Mouse (Mus musculus) cerebellum, adult 11 months (tissue): Measurements from ENCODE around the gene Psma7.

Experiments used
- DNase-seq: peaks from one replicate; pipeline ENCODE4 v3.0.0; 2022

The Psma7 gene

GRCm38 (mm10) chr2:180042858-180043515, 754 bp upstream of the Psma7 start:
- DNase-seq = peak; percentile 60

GRCm38 (mm10) chr2:180041577-180042255, 517 bp downstream of the Psma7 start:
- DNase-seq = no peak

- DNase-seq = no peak
Observed at GRCm38 (mm10) chr2:180040406-180040805, 1.8 kb downstream of the Psma7 start.

- no peak for DNase-seq
Observed at GRCm38 (mm10) chr2:180034753-180035152, 7.5 kb downstream of the Psma7 start.

- DNase-seq = no peak
Observed at GRCm38 (mm10) chr2:180033956-180034355, 8.3 kb downstream of the Psma7 start.

- DNase-seq = no peak
Observed at GRCm38 (mm10) chr2:180032925-180033324, 9.3 kb downstream of the Psma7 start.

- DNase-seq = no peak
Observed at GRCm38 (mm10) chr2:180031270-180031669, 11.0 kb downstream of the Psma7 start.

DNA sequence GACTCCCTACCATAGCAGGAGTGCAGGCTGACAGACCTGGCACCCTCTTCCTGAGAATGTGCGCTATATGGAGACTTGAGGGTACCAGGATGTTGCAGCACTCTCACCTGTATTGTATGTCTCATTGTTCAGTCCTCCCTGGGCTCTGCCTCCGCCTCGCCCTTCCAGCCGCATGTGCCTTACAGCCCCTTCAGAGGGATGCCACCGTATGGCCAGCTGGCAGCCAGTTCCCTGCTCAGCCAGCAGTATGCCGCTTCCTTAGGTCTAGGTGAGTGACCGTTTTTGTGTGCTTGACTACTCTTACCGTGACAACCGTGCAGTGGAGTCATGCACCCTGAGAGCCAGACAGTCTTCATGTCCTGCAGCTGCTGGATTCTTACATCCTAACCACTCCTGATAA, 14.5 kb downstream of the Psma7 start:
- DNase-seq = no peak

DNA sequence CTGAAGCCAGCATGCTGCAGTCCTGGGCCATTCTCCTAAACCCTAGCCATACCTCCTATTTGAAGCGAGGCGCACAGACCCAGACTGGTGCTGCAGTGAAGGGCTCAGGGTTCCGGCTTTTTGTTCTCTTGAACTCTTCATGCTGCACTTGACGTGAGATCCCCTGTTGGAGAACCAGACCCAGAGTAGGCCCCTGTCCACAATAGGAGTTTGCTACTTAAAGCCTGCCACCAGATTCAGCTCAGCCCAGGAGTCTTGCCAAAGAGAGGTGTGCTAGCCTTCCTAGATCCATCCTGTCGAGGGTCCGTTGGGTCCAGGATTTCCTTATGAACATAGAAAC, 16.4 kb downstream of the Psma7 start:
- peak; percentile 24 for DNase-seq

GRCm38 (mm10) chr2:180025135-180025860, 16.9 kb downstream of the Psma7 start:
- peak; percentile 69 for DNase-seq

- peak; percentile 100 for DNase-seq
Observed at GRCm38 (mm10) chr2:180024401-180025098, 17.7 kb downstream of the Psma7 start, which contains the start of gene Lsm14b. Gene Lsm14b, plus strand, starts transcription at chr2:180024987.

GRCm38 (mm10) chr2:180022751-180023150, 19.5 kb downstream of the Psma7 start:
- DNase-seq = peak; percentile 21

- DNase-seq = peak; percentile 39
Observed at GRCm38 (mm10) chr2:180020919-180021318, 21.3 kb downstream of the Psma7 start.

GRCm38 (mm10) chr2:180020091-180020661, 22.1 kb downstream of the Psma7 start:
- peak; percentile 65 for DNase-seq

GRCm38 (mm10) chr2:180018573-180018972, 23.7 kb downstream of the Psma7 start:
- DNase-seq = no peak

GRCm38 (mm10) chr2:180017632-180018031, 24.6 kb downstream of the Psma7 start:
- no peak for DNase-seq

- no peak for DNase-seq
Observed at GRCm38 (mm10) chr2:180013686-180014085, 28.5 kb downstream of the Psma7 start.

GRCm38 (mm10) chr2:180011370-180011769, 30.9 kb downstream of the Psma7 start:
- no peak for DNase-seq

GRCm38 (mm10) chr2:180010686-180011085, 31.5 kb downstream of the Psma7 start:
- DNase-seq = no peak

DNA sequence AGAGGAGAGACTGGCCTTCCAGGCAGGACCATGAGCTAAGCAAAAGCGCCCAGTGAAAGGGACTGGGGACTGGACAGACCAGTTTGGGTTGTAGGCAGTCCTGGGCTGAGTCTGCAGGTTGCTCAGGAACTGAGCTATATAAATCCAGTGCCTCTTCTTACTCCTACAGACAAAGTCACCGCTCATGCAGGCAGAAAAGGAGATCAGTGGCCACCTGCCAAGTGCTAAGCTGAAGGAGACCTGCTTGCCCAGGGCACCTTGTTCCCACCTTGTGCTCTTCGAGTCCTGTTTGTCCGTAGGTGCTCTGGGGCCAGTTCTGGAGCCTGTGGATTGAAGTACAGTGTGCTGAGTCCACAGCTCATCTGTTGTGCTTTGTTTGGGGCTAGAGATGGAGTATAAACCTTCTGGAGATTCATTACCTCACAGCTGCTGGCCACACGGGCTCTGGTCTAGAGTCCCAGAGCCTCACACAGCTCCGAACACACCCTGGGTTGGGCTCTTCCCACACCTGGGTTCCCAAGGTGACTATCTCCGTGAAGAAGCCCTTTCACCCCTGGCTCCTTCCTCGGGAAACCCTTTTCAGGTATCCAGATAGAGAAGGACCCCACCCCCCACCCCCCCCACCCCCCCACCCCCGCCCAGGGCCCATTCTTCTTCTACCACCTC, 35.7 kb downstream of the Psma7 start:
- DNase-seq = no peak

DNA sequence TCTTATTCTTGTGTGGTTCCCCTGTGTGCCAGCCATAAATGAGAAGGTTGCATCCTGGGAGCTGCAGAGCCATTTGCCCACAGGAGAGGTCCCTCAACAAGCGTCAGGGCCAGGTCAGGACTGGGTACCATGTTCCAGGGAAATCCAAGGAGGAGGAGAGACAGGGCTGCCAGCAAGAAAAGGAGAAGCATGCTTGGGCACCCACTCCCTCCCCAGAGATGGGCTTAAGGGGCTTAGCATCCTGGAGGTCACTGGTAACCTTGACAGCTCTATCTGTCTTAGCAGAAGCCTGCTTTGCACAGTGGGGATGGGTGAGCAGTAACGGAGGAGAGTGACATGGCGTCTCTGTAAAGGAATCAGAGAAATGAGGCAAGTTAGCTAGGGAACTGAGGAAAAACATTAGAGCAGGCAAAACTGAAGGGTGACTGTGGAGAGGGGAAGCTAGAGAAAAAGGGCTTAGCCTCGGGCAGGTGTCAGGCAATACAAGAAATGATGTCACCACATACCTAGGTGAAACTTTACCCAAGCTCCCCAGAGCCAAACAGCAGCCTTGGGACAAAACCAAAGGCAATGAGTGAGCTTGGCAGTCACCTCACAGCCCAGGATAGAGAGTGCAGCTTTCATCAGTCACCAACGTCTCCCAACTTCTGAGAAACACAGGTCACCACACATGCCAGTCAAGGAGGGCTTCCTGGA, 36.4 kb downstream of the Psma7 start:
- DNase-seq = no peak

- DNase-seq = no peak
Observed at GRCm38 (mm10) chr2:180001635-180002034, 40.6 kb downstream of the Psma7 start.
